Mouse (Mus musculus): ENCODE measurements at regions not wholly inside any gene's neighbourhood (a gene's known extent, or its start where the extent isn't known, plus 50 kb on each side); places are given as distances from the start of the nearest gene placed in this dataset.

GRCm38 (mm10) chr5:119251311-119252047 is 419.0 kb upstream of the Tbx3 start:
- Histone ChIP-seq H3K4me1 (peaks cover 7% of the 10 kb centered on the region; the same call in 1 of the 2 replicates), H3K4me2 (replicated peaks) (no peak overlapping the region), H3K36me3 (no peaks in the 10 kb centered on the region), H3K9me3 (no peaks in the 10 kb centered on the region), H3K4me3 (no peak overlapping the region), H3K27ac (replicated peaks) (no peak overlapping the region), H3K9ac (replicated peaks) (no peak overlapping the region), H3K27me3 (peaks cover 4% of the 10 kb centered on the region; the same call in 1 of the 2 replicates)
- no peak for ATAC-seq (ENCODE audit: low FRiP score, low read depth)
- WGBS, result 42% methylated on average over 9 of the region's 9 CpGs

- no peak for ATAC-seq (ENCODE audit: low FRiP score, low read depth)
- no peak overlapping the region for H3K27ac ChIP-seq (replicated peaks)
- H3K36me3 ChIP-seq, result no peaks in the 10 kb centered on the region
- WGBS, result 17% methylated on average over 21 of the region's 21 CpGs
- no peaks in the 10 kb centered on the region; the same call in 1 of the 2 replicates for H3K27me3 ChIP-seq
- peaks cover 9% of the 10 kb centered on the region; the same call in 1 of the 2 replicates for H3K4me1 ChIP-seq
- H3K4me3 ChIP-seq, result no peak overlapping the region
- H3K9me3 ChIP-seq, result no peaks in the 10 kb centered on the region
- 0 out of 2 replicates have a peak overlapping the region, but pooled peaks have one; percentile 11 for H3K4me2 ChIP-seq (replicated peaks)
- H3K9ac ChIP-seq (replicated peaks), result no peak overlapping the region
These were observed 412.9 kb upstream of the Tbx3 start for GRCm38 (mm10) chr5:119257374-119258120.

- ATAC-seq (ENCODE audit: low FRiP score, low read depth), result no peak
- Histone ChIP-seq H3K9me3 (no peaks in the 10 kb centered on the region), H3K4me2 (replicated peaks) (no peak overlapping the region), H3K27ac (replicated peaks) (no peak overlapping the region), H3K36me3 (no peaks in the 10 kb centered on the region), H3K9ac (replicated peaks) (no peak overlapping the region), H3K27me3 (no peaks in the 10 kb centered on the region; the same call in 1 of the 2 replicates), H3K4me1 (peaks cover 9% of the 10 kb centered on the region; the same call in 1 of the 2 replicates), H3K4me3 (no peak overlapping the region)
- 88% methylated on average over 5 of the region's 5 CpGs for WGBS
These were observed 411.6 kb upstream of the Tbx3 start for GRCm38 (mm10) chr5:119258831-119259230.

GRCm38 (mm10) chr5:119265149-119265890 is 405.1 kb upstream of the Tbx3 start:
- no peak overlapping the region for H3K4me2 ChIP-seq (replicated peaks)
- H3K9me3 ChIP-seq, result no peaks in the 10 kb centered on the region; the same call in 1 of the 2 replicates
- H3K27me3 ChIP-seq, result no peaks in the 10 kb centered on the region; the same call in 1 of the 2 replicates
- H3K4me1 ChIP-seq, result no peaks in the 10 kb centered on the region
- 74% methylated on average over 20 of the region's 20 CpGs for WGBS
- no peak overlapping the region for H3K9ac ChIP-seq (replicated peaks)
- H3K4me3 ChIP-seq, result no peak overlapping the region
- H3K36me3 ChIP-seq, result no peaks in the 10 kb centered on the region
- no peak for ATAC-seq (ENCODE audit: low FRiP score, low read depth)
- H3K27ac ChIP-seq (replicated peaks), result no peak overlapping the region

- H3K9ac ChIP-seq (replicated peaks), result no peak overlapping the region
- no peaks in the 10 kb centered on the region for H3K27me3 ChIP-seq
- WGBS, result 93% methylated on average over 26 of the region's 26 CpGs
- H3K4me1 ChIP-seq, result no peaks in the 10 kb centered on the region
- H3K27ac ChIP-seq (replicated peaks), result no peak overlapping the region
- no peak for ATAC-seq (ENCODE audit: low FRiP score, low read depth)
- H3K4me2 ChIP-seq (replicated peaks), result no peak overlapping the region
- no peaks in the 10 kb centered on the region; the same call in 1 of the 2 replicates for H3K9me3 ChIP-seq
- no peak overlapping the region for H3K4me3 ChIP-seq
- no peaks in the 10 kb centered on the region for H3K36me3 ChIP-seq
These were observed 399.1 kb upstream of the Tbx3 start for GRCm38 (mm10) chr5:119271234-119271852.

GRCm38 (mm10) chr5:119273203-119273602 is 397.3 kb upstream of the Tbx3 start:
- Histone ChIP-seq H3K9ac (replicated peaks) (no peak overlapping the region), H3K27me3 (no peaks in the 10 kb centered on the region), H3K4me2 (replicated peaks) (no peak overlapping the region), H3K27ac (replicated peaks) (no peak overlapping the region), H3K9me3 (no peaks in the 10 kb centered on the region), H3K4me1 (no peaks in the 10 kb centered on the region), H3K36me3 (no peaks in the 10 kb centered on the region), H3K4me3 (no peak overlapping the region)
- no peak for ATAC-seq (ENCODE audit: low FRiP score, low read depth)
- 87% methylated on average over 7 of the region's 7 CpGs for WGBS

- Histone ChIP-seq H3K4me1 (no peaks in the 10 kb centered on the region), H3K4me3 (no peak overlapping the region), H3K9me3 (no peaks in the 10 kb centered on the region), H3K36me3 (no peaks in the 10 kb centered on the region), H3K27me3 (no peaks in the 10 kb centered on the region), H3K9ac (replicated peaks) (no peak overlapping the region), H3K4me2 (replicated peaks) (no peak overlapping the region), H3K27ac (replicated peaks) (no peak overlapping the region)
- 89% methylated on average over 3 of the region's 3 CpGs for WGBS
- ATAC-seq (ENCODE audit: low FRiP score, low read depth), result no peak
These were observed 396.9 kb upstream of the Tbx3 start for GRCm38 (mm10) chr5:119273615-119274014.

GRCm38 (mm10) chr5:119274817-119275494 is 395.5 kb upstream of the Tbx3 start:
- Histone ChIP-seq H3K4me2 (replicated peaks) (no peak overlapping the region), H3K4me3 (no peak overlapping the region), H3K4me1 (no peaks in the 10 kb centered on the region), H3K9me3 (no peaks in the 10 kb centered on the region), H3K9ac (replicated peaks) (no peak overlapping the region), H3K27me3 (no peaks in the 10 kb centered on the region), H3K36me3 (no peaks in the 10 kb centered on the region), H3K27ac (replicated peaks) (no peak overlapping the region)
- WGBS, result 83% methylated on average over 7 of the region's 7 CpGs
- no peak for ATAC-seq (ENCODE audit: low FRiP score, low read depth)

- Histone ChIP-seq H3K27ac (replicated peaks) (no peak overlapping the region), H3K9ac (replicated peaks) (no peak overlapping the region), H3K4me2 (replicated peaks) (no peak overlapping the region), H3K4me3 (no peak overlapping the region), H3K9me3 (0 out of 2 replicates have a peak, but pooled peaks cover 7% of the 10 kb centered on the region), H3K4me1 (no peaks in the 10 kb centered on the region), H3K36me3 (no peaks in the 10 kb centered on the region), H3K27me3 (no peaks in the 10 kb centered on the region)
- WGBS, result 85% methylated on average over 6 of the region's 6 CpGs
- ATAC-seq (ENCODE audit: low FRiP score, low read depth), result no peak
These were observed 390.3 kb upstream of the Tbx3 start for GRCm38 (mm10) chr5:119280146-119280545.

GRCm38 (mm10) chr5:119289808-119290207 is 380.7 kb upstream of the Tbx3 start:
- no peaks in the 10 kb centered on the region for H3K4me1 ChIP-seq
- no peak overlapping the region for H3K4me3 ChIP-seq
- no peak for ATAC-seq (ENCODE audit: low FRiP score, low read depth)
- WGBS, result 86% methylated on average over 5 of the region's 5 CpGs
- H3K9me3 ChIP-seq, result 0 out of 2 replicates have a peak, but pooled peaks cover 3% of the 10 kb centered on the region
- no peak overlapping the region for H3K27ac ChIP-seq (replicated peaks)
- no peak overlapping the region for H3K9ac ChIP-seq (replicated peaks)
- no peak overlapping the region for H3K4me2 ChIP-seq (replicated peaks)
- no peaks in the 10 kb centered on the region for H3K27me3 ChIP-seq
- H3K36me3 ChIP-seq, result no peaks in the 10 kb centered on the region

GRCm38 (mm10) chr5:119292323-119292722 is 378.1 kb upstream of the Tbx3 start:
- H3K9me3 ChIP-seq, result 0 out of 2 replicates have a peak, but pooled peaks cover 3% of the 10 kb centered on the region
- H3K36me3 ChIP-seq, result no peaks in the 10 kb centered on the region
- H3K4me2 ChIP-seq (replicated peaks), result no peak overlapping the region
- H3K4me1 ChIP-seq, result no peaks in the 10 kb centered on the region
- peaks cover 6% of the 10 kb centered on the region; the same call in 1 of the 2 replicates for H3K27me3 ChIP-seq
- H3K27ac ChIP-seq (replicated peaks), result no peak overlapping the region
- H3K9ac ChIP-seq (replicated peaks), result no peak overlapping the region
- 78% methylated on average over 9 of the region's 9 CpGs for WGBS
- ATAC-seq (ENCODE audit: low FRiP score, low read depth), result no peak
- H3K4me3 ChIP-seq, result no peak overlapping the region

All from midbrain, embryonic 12.5 days (tissue).